Mouse (Mus musculus): ENCODE data around the gene Obscn. TPM values are rescaled to one million over a fixed set of nuclear protein-coding genes. Genes with fewer than 3 reads are reported as not detected.

Obscn gene
- total and polyA plus RNA-seq, 2 experiments from 2014 or later, result 0.38 to 2.1 TPM

DNA sequence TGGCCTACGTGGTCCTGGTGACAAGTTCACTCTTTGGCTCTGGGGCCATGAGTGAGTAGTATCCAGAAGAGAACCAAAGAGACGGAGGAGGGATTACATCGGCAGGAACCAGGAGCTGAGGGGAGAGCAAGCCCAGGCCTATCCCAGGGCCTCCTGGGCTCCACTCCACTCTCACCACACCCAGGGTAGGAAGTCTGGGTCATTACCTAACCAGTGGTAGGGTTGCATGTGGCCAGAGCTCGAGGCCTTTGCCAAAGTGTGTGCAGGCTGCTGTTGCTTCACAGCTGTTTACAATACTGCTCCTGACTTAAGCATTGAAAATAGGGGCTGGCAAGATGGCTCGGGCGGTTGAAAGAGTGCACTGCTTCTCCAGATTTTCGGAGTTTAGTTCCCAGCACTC is 156.5 kb downstream of the Obscn start:
- ATAC-seq (ENCODE audit: low FRiP score), result no peak
- H3K4me3 ChIP-seq (ENCODE audit: low read depth, low read length), result peak overlapping the region; percentile 94; the same call in 1 of the 2 replicates
- H3K27ac ChIP-seq (ENCODE audit: low read depth, low read length), result no peak overlapping the region
- peaks cover 13% of the 10 kb centered on the region for H3K36me3 ChIP-seq (ENCODE audit: insufficient read depth, low read length)
- H3K27me3 ChIP-seq (ENCODE audit: insufficient read depth, low read length), result no peaks in the 10 kb centered on the region
- 84% methylated on average over 7 of the region's 7 CpGs for WGBS
- peak overlapping the region; percentile 93 for H3K4me2 ChIP-seq (ENCODE audit: low read depth, low read length, poor library complexity, severe bottlenecking)
- no peaks in the 10 kb centered on the region for H3K9me3 ChIP-seq (ENCODE audit: low read length)
- 0 out of 2 replicates have a peak overlapping the region, but pooled peaks have one; percentile 14 for H3K9ac ChIP-seq (replicated peaks; ENCODE audit: low read length, poor library complexity, severe bottlenecking)
- no peak for TF ChIP-seq CTCF (IDR thresholded peaks at IDR 0.05)
- peaks cover 18% of the 10 kb centered on the region for H3K4me1 ChIP-seq (ENCODE audit: insufficient read depth, low read length)
- no peak for DNase-seq (ENCODE audit: low spot score)

DNA sequence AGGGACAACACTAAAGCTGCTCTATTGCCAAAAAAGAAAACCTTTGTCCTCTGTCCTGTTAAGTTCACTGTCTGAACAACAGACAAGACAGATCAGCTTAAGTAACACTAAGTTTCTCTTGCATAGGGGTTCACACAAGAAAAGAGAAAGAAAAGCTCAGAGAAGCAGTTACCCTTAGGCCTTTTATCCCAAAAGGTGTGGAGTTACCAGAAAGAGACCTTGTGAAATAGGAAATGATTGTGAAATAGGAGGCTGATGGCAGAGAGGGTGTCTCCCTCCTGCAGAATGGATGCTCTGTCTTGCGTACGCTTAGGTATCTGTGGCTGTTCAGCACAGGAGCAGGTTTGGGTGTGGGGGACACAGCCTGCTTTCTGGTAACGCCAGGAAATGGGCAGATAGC is 157.0 kb downstream of the Obscn start:
- Histone ChIP-seq H3K27me3 (ENCODE audit: insufficient read depth, low read length) (no peaks in the 10 kb centered on the region), H3K4me3 (ENCODE audit: low read depth, low read length) (peak overlapping the region; percentile 94), H3K4me2 (ENCODE audit: low read depth, low read length, poor library complexity, severe bottlenecking) (peak overlapping the region; percentile 93), H3K4me1 (ENCODE audit: insufficient read depth, low read length) (peaks cover 18% of the 10 kb centered on the region), H3K9me3 (ENCODE audit: low read length) (no peaks in the 10 kb centered on the region), H3K9ac (replicated peaks; ENCODE audit: low read length, poor library complexity, severe bottlenecking) (0 out of 2 replicates have a peak overlapping the region, but pooled peaks have one; percentile 14), H3K27ac (ENCODE audit: low read depth, low read length) (no peak overlapping the region), H3K36me3 (ENCODE audit: insufficient read depth, low read length) (peaks cover 12% of the 10 kb centered on the region)
- DNase-seq (ENCODE audit: low spot score) (no peak), ATAC-seq (ENCODE audit: low FRiP score) (no peak)
- TF ChIP-seq CTCF (IDR thresholded peaks at IDR 0.05), result no peak
- WGBS, result 89% methylated on average over 3 of the region's 3 CpGs

DNA sequence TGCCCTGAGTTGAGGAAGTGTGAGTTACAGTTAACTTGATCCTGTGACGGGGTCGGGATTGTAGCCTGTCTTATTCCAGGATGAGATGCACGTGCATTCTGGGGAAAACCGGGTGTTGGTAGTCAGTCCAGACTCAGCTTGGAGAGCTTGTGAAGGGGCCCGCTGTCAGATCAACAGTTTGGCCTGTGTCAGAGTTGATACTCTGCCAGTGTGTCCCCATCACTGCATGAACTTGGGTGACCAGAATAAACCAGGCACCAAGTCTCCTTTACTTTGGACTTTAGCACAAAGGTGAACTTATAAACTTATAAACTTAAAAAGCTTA is 157.5 kb downstream of the Obscn start:
- Histone ChIP-seq H3K9ac (replicated peaks; ENCODE audit: low read length, poor library complexity, severe bottlenecking) (peak overlapping the region; percentile 69), H3K27me3 (ENCODE audit: insufficient read depth, low read length) (no peaks in the 10 kb centered on the region), H3K4me2 (ENCODE audit: low read depth, low read length, poor library complexity, severe bottlenecking) (peak overlapping the region; percentile 93), H3K4me3 (ENCODE audit: low read depth, low read length) (peak overlapping the region; percentile 94), H3K27ac (ENCODE audit: low read depth, low read length) (no peak overlapping the region), H3K36me3 (ENCODE audit: insufficient read depth, low read length) (peaks cover 8% of the 10 kb centered on the region), H3K4me1 (ENCODE audit: insufficient read depth, low read length) (peaks cover 18% of the 10 kb centered on the region), H3K9me3 (ENCODE audit: low read length) (no peaks in the 10 kb centered on the region)
- ATAC-seq (ENCODE audit: low FRiP score), result no peak
- no peak for TF ChIP-seq CTCF (IDR thresholded peaks at IDR 0.05)
- 1% methylated on average over 5 of the region's 5 CpGs for WGBS
- no peak for DNase-seq (ENCODE audit: low spot score)

DNA sequence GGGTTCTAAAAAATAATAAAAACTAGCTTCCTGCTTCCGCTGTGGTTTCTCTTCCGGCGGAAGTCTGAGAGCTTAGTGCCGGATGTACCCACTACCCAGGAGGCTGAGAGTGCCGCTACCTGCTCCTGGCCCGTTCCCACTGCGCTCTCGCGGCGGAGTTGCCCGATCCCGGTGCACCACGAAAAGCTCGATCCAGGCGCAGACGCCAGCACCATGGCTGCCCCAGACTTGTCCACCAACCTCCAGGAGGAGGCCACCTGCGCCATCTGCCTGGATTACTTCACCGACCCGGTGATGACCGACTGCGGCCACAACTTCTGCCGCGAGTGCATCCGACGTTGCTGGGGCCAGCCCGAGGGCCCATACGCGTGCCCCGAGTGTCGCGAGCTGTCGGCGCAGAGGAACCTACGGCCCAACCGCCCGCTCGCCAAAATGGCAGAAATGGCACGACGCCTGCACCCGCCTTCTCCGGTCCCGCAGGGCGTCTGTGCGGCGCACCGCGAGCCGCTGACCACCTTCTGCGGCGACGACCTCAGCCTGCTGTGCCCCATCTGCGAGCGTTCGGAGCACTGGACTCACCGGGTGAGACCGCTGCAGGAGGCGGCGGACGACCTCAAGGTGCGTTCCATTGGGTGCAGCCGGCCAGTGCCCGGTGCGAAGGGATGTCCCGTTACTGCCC is 158.0 kb downstream of the Obscn start, which contains the start of gene Trim11:
TSS of gene Trim11 (plus strand) at position 67 of the 679 bp plus-strand sequence.
- Histone ChIP-seq H3K27ac (ENCODE audit: low read depth, low read length) (peak within 1 kb of the TSS; percentile 38; the same call in 1 of the 2 replicates), H3K9me3 (ENCODE audit: low read length) (no peaks in the 10 kb centered on the region), H3K4me1 (ENCODE audit: insufficient read depth, low read length) (peaks cover 18% of the 10 kb centered on the region), H3K9ac (replicated peaks; ENCODE audit: low read length, poor library complexity, severe bottlenecking) (peak within 1 kb of the TSS; percentile 69), H3K4me2 (ENCODE audit: low read depth, low read length, poor library complexity, severe bottlenecking) (peak within 1 kb of the TSS; percentile 93), H3K4me3 (ENCODE audit: low read depth, low read length) (peak within 1 kb of the TSS; percentile 94), H3K36me3 (ENCODE audit: insufficient read depth, low read length) (peaks cover 7% of the 10 kb centered on the region; the same call in 1 of the 2 replicates), H3K27me3 (ENCODE audit: insufficient read depth, low read length) (no peaks in the 10 kb centered on the region)
- no peak for TF ChIP-seq CTCF (IDR thresholded peaks at IDR 0.05)
- ATAC-seq (ENCODE audit: low FRiP score), result peak; percentile 45; the same call in 1 of the 2 replicates
- under 1% methylated on average over 64 of the region's 64 CpGs for WGBS
- peak; percentile 78 for DNase-seq (ENCODE audit: low spot score)

DNA sequence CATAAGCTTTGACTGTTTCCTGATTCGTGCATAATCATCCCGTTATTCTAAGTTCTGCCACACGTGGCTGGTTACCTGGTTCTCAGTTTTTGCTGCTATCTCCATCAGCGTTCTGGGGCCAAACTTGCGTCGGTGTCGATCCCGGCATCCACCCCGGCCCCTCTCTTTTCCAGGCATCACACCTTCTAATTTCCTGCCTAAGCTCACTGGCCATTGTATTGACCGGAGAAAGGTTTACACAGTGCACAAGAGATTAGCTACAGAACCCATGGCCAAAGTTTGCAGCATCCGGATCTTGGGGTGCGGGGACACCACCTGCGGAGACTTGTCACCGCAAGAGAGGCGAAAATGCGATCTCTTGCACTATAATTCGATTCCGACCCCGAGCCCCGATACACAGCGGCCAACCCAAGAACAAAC is 158.6 kb downstream of the Obscn start:
- TF ChIP-seq CTCF (IDR thresholded peaks at IDR 0.05), result no peak
- Histone ChIP-seq H3K4me3 (ENCODE audit: low read depth, low read length) (peak overlapping the region; percentile 94), H3K9ac (replicated peaks; ENCODE audit: low read length, poor library complexity, severe bottlenecking) (peak overlapping the region; percentile 69), H3K36me3 (ENCODE audit: insufficient read depth, low read length) (peaks cover 3% of the 10 kb centered on the region; the same call in 1 of the 2 replicates), H3K27ac (ENCODE audit: low read depth, low read length) (peak overlapping the region; percentile 38; the same call in 1 of the 2 replicates), H3K27me3 (ENCODE audit: insufficient read depth, low read length) (no peaks in the 10 kb centered on the region), H3K9me3 (ENCODE audit: low read length) (no peaks in the 10 kb centered on the region), H3K4me1 (ENCODE audit: insufficient read depth, low read length) (peaks cover 18% of the 10 kb centered on the region), H3K4me2 (ENCODE audit: low read depth, low read length, poor library complexity, severe bottlenecking) (peak overlapping the region; percentile 93)
- DNase-seq (ENCODE audit: low spot score), result no peak
- under 1% methylated on average over 21 of the region's 21 CpGs for WGBS
- ATAC-seq (ENCODE audit: low FRiP score), result no peak

DNA sequence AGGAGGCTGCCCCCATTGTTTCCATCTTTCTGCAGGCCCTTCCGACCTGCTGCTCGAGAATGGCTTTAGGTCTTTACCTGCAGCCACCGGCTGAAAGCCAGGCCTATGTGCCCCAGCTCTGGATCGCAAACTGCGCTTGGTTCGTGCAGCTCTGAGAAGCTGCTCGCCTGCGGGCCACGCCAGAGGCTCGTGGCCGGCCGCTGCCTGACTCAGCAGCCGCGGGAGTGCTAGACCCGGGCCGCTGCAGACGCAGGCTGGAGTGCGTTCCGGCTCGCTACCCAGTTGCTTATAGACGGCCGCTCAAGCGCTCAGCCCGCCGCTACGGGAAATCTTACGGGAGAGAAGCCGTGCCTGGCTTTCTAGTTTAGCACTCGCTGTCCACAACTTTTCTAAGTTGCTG is 159.1 kb downstream of the Obscn start:
- no peaks in the 10 kb centered on the region for H3K9me3 ChIP-seq (ENCODE audit: low read length)
- peak overlapping the region; percentile 38; the same call in 1 of the 2 replicates for H3K27ac ChIP-seq (ENCODE audit: low read depth, low read length)
- H3K9ac ChIP-seq (replicated peaks; ENCODE audit: low read length, poor library complexity, severe bottlenecking), result peak overlapping the region; percentile 69
- no peak for TF ChIP-seq CTCF (IDR thresholded peaks at IDR 0.05)
- WGBS, result under 1% methylated on average over 29 of the region's 29 CpGs
- H3K36me3 ChIP-seq (ENCODE audit: insufficient read depth, low read length), result no peaks in the 10 kb centered on the region; the same call in 1 of the 2 replicates
- DNase-seq (ENCODE audit: low spot score) (no peak), ATAC-seq (ENCODE audit: low FRiP score) (no peak)
- peak overlapping the region; percentile 93 for H3K4me2 ChIP-seq (ENCODE audit: low read depth, low read length, poor library complexity, severe bottlenecking)
- H3K27me3 ChIP-seq (ENCODE audit: insufficient read depth, low read length), result no peaks in the 10 kb centered on the region
- peaks cover 18% of the 10 kb centered on the region for H3K4me1 ChIP-seq (ENCODE audit: insufficient read depth, low read length)
- peak overlapping the region; percentile 94 for H3K4me3 ChIP-seq (ENCODE audit: low read depth, low read length)

Measured in midbrain, postnatal 0 days (tissue).